Mouse (Mus musculus): ENCODE measurements around the gene Hyal1.
"Not testable (repeated sequence)": the region's sequence is repeated elsewhere in the genome, so short reads cannot be mapped to it uniquely, and the experiment has no call there.

Hyal1 gene

GRCm38 (mm10) chr9:107571534-107572326 is 5.0 kb upstream of the Hyal1 start:
- DNase-seq (ENCODE audit: low read depth, low spot score): no peak

GRCm38 (mm10) chr9:107572327-107572662 is 4.4 kb upstream of the Hyal1 start:
- no peak for DNase-seq (ENCODE audit: low read depth, low spot score)

- DNase-seq (ENCODE audit: low read depth, low spot score): not testable (repeated sequence)
These were observed 3.0 kb upstream of the Hyal1 start for GRCm38 (mm10) chr9:107573774-107574173.

- no peak for DNase-seq (ENCODE audit: low read depth, low spot score)
These were observed 959 bp upstream of the Hyal1 start for GRCm38 (mm10) chr9:107575579-107576356.

- no peak for DNase-seq (ENCODE audit: low read depth, low spot score)
These were observed 1.1 kb downstream of the Hyal1 start for GRCm38 (mm10) chr9:107577871-107578270.

GRCm38 (mm10) chr9:107578587-107578986 is 1.9 kb downstream of the Hyal1 start, which contains the start of gene Naa80:
Gene Naa80, plus strand, starts transcription at chr9:107578887.
- no peak for DNase-seq (ENCODE audit: low read depth, low spot score)

- DNase-seq (ENCODE audit: low read depth, low spot score): no peak
These were observed 2.5 kb downstream of the Hyal1 start for GRCm38 (mm10) chr9:107579023-107579900.

DNA sequence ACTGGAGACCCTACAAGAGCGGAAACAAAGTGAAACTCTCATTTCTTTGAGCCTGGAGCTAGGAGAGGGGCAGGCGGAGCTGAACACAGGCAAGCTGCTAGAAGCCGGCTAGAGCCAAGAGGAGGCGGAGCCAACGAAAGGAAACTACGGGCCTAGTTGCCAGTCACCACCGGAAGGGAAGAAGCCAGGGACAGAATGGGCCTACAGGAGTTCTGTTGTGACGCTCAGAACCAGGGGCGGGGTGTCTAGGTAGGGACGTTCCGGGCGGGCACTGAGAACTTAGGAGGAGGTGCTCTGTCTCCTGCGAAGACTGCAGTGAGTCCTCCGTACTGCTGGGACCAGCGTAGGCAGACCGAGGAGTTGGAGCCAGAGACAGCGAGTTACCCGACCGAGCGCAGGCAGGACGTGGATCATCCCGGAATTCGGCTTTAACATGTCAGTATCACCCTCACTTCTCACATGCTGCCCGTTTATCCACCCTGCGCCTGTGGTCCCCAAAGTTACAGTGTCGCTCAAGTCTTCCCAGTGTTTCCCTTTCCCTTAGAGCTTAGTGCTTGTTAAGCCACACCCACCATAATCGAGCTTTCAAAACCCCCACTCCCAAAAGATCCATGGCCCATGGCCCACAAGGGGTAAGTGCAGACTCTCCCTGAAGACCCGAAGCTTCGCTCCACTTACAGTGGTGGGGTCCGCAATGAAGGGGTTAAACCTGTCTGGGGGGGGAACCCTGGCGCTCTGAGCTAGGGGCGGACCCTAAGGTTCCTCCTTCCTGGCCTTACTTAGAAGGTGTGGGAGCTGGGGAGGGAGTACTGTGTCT is 4.0 kb downstream of the Hyal1 start, which contains the start of gene Hyal3:
Hyal3 (plus strand) TSS at position 318 of the 817 bp plus-strand sequence.
- no peak for DNase-seq (ENCODE audit: low read depth, low spot score)

DNA sequence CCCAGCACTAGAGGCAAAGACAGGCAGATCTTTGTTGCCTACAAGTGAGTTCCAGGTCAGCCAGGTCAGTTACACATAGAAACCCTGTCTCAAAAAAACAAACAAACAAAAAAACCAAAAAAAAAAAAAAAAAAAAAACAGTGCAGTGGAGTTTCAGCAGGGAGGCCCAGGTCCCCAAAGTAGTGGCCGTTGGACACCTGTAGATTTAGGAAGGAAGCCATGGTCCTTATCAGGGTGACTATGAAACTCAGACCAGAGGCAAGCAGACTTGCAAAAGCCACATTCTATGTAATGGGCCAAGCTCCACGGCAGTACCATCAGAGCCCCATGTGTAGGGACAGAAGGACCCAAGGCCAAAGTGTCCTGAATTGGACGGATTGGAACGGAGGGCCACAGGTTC is 4.9 kb downstream of the Hyal1 start:
- DNase-seq (ENCODE audit: low read depth, low spot score): no peak

GRCm38 (mm10) chr9:107582509-107583062 is 5.9 kb downstream of the Hyal1 start:
- no peak for DNase-seq (ENCODE audit: low read depth, low spot score)

DNA sequence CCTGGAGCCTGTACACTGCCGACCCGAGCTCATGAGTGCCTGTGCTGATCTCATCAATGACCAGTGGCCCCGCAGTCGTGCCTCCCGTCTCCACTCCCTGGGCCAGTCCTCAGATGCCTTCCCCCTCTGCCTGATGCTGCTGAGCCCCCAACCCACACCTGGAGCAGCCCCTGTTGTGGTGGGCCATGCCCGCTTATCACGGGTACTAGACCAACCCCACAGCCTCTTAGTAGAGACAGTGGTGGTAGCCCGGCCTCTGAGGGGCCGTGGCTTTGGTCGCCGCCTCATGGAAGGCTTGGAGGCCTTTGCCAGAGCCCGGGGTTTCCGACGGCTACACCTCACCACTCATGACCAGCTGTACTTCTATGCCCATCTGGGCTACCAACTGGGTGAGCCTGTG is 6.4 kb downstream of the Hyal1 start:
- no peak for DNase-seq (ENCODE audit: low read depth, low spot score)

GRCm38 (mm10) chr9:107586504-107586903 is 9.8 kb downstream of the Hyal1 start:
- no peak for DNase-seq (ENCODE audit: low read depth, low spot score)

GRCm38 (mm10) chr9:107586974-107587832 is 10.5 kb downstream of the Hyal1 start, which contains the start of gene Ifrd2:
Gene Ifrd2, plus strand, starts transcription at chr9:107587642.
- DNase-seq (ENCODE audit: low read depth, low spot score): peak; percentile 95

DNA sequence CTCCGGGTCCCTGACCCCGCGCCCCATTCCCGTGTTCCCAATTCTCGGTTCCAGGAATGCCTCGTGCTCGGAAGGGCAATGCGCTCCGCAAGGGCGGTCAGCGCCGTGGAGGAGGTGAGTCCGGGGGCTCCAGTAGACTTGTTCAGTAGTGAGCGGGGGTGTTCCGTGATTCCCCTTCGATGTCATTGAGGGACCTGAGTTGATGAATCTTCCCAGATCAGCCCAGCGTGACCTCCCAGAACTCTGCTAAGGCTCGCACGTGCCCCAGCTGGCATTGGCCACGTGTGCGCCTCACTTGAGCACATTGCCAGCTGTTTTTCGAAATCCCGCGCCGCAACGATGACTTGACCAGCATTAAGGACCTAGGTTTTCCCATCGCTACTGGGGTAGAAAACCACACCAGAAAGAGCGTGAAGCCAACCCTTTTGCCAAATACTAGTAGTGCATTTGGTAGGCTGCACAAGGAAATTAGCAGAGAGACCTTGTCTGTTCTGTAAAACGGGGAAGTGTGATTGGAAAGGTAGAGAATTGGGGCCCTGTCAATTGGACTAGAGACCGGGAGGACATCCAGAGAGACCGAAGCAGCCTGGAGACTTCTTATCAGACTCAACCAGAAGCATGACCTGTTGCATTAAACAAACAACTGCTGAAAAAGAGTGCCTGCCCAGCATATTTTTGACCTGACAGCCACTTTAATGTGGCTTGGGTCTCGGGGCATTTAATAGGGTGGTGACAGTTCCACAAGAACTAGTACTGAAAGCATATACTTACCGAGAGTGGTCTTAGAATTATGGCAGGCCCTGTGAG is 11.3 kb downstream of the Hyal1 start:
- no peak for DNase-seq (ENCODE audit: low read depth, low spot score)

DNA sequence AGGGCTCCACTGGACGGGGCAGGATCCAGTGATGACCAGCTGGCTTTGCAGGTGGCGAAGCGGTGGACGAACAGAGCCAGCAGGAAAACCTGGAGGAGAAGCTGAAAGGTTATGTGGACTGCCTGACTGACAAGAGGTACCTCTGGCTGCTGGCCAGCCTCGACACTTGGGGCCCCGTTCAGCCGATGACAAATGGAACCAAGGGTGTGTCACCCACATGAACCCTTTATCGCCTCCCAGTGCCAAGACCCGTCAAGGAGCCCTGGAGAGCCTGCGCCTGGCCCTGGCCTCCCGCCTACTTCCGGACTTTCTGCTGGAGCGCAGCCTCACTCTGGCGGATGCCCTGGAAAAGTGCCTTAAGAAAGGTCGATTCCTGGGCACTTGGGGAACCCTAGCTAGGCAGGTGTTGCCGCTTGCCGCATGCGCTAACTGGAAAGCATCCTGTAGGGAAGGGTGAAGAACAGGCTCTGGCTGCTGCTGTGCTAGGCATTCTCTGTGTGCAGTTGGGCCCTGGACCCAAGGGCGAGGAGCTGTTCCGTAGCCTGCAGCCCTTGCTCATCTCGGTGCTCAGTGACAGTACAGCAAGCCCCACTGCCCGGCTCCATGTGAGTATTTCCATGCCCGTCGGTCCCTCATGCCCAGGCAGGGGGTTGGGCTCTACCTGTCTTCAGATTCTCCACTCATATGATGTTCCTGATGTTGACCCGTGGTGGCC is 13.5 kb downstream of the Hyal1 start:
- DNase-seq (ENCODE audit: low read depth, low spot score): no peak

DNA sequence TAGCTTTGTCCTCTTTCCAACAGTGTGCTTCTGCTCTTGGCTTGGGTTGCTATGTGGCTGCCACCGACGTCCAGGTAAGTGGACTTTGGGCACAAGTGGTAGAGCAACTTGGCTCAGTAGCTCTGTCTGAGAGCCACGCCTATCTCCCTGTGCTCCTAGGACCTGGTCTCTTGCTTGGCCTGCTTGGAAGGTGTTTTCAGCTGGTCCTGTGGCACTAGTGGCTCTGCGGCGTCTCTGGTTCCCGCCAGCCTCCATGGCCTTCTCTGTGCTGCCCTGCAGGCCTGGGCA is 14.0 kb downstream of the Hyal1 start:
- no peak for DNase-seq (ENCODE audit: low read depth, low spot score)

- no peak for DNase-seq (ENCODE audit: low read depth, low spot score)
These were observed 16.6 kb downstream of the Hyal1 start for GRCm38 (mm10) chr9:107593101-107593976.
